Mouse (Mus musculus): ENCODE results near the gene Rab3a.
A peak's percentile ranks its signal among the peaks of the same experiment; 100 is the strongest.

Rab3a gene

DNA sequence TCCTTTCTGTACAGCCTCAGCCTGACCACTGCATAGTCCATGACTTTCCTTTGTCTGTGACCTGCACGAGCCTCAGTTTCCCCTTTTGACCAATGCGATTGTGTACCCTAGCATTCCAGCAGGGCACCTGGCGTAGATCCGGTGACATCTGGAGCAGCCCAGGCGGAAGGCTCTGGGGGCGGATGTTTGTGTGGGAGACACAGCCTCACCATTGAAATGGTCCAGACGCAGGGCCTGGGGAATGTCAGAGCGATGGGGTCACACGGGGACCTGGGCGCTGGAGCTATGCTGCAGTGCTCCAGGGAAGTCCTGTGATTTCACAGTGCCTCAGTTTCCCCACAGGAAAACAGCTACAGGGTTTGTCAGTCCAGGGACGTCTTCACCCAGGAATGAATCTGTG, 12.3 kb upstream of the Rab3a start:
- no peak for DNase-seq (ENCODE audit: low spot score in 2 of 2)

GRCm38 (mm10) chr8:70742981-70743655, 11.4 kb upstream of the Rab3a start:
- no peak for DNase-seq (ENCODE audit: low spot score in 2 of 2)

- peak; percentile 86 to 87 for DNase-seq (ENCODE audit: low spot score in 2 of 2)
Measured at GRCm38 (mm10) chr8:70743656-70744590, 10.6 kb upstream of the Rab3a start.

DNA sequence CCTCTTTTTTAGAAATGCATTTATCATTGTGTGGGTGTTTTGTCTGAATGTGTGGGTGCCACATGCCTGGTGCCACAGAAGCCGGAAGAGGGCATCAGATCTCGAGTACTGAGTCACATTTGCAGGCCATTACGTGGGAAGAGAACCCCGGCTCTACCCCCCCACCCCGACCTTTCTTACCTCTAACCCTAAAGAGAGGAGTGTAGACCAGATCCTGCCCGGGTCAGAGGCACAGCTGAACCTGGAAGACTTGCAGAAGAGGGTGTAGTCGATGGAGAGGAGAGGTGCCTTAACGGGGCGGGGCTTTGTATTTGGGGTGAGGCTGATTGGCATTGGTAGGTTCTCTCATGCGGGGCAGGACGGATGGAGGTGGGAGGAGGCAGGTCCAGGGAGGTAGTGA, 9.7 kb upstream of the Rab3a start:
- DNase-seq (ENCODE audit: low spot score in 2 of 2): no peak

GRCm38 (mm10) chr8:70745691-70746220, 8.7 kb upstream of the Rab3a start:
- no peak for DNase-seq (ENCODE audit: low spot score in 2 of 2)

DNA sequence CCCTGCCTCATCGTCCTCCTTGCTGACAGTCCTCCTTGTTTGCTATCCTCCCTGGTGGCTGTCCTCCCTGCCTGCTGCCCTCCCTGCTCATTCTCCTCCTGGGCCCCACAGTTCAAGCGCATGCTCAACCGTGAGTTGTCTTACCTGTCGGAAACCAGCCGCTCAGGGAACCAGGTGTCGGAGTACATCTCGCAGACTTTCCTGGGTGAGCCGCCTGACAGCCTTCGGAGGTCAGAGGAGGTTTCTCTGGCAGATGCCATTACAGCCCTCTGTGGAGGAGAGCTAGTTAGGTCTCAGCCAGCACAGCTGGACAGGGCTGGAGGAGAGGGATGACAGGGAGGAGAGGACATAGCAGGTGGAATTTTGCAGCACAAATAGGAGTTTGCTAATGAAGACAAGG, 7.8 kb upstream of the Rab3a start:
- peak in 1 of 2 experiments; percentile 1 for DNase-seq (ENCODE audit: low spot score in 2 of 2)

- no peak for DNase-seq (ENCODE audit: low spot score in 2 of 2)
Measured at GRCm38 (mm10) chr8:70747211-70747890, 7.1 kb upstream of the Rab3a start.

DNA sequence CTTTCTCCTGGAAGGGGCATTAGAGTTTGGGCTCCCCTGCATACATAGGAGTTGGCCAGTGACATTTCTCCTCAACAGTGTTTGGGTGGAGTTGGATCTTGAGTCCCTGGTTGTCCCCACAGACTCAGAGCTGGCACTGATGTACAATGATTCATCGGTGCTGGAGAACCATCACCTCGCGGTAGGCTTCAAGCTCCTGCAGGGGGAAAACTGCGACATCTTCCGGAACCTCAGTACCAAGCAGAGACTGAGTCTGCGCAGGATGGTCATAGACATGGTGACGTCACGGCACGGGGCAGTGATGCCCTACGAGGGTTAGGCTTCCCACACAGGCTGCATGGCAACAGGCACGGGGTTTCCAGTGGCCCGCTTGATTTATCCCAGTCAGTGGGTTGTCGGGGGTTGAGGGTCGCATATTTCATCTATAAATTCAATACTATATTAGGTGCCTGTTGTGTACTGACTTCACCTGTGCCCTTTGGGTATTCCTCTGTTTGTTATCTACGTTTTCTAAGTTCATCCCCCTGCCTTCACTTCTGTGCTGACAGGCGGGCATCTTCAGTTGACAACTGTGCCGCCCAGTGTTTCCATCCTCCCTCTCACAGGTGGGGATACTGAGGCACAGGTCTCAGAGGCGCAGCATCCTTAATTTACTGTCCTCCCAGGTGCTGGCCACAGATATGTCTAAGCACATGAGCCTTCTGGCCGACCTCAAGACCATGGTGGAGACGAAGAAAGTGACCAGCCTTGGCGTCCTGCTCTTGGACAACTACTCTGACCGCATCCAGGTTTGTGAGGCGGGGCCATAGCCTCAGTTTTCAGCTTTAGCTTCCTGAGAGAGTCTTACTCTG, 6.0 kb upstream of the Rab3a start:
- peak in 1 of 2 experiments; percentile 3 for DNase-seq (ENCODE audit: low spot score in 2 of 2)

- DNase-seq (ENCODE audit: low spot score in 2 of 2): peak in 1 of 2 experiments; percentile 0
Measured at GRCm38 (mm10) chr8:70749097-70749674, 5.3 kb upstream of the Rab3a start.

DNA sequence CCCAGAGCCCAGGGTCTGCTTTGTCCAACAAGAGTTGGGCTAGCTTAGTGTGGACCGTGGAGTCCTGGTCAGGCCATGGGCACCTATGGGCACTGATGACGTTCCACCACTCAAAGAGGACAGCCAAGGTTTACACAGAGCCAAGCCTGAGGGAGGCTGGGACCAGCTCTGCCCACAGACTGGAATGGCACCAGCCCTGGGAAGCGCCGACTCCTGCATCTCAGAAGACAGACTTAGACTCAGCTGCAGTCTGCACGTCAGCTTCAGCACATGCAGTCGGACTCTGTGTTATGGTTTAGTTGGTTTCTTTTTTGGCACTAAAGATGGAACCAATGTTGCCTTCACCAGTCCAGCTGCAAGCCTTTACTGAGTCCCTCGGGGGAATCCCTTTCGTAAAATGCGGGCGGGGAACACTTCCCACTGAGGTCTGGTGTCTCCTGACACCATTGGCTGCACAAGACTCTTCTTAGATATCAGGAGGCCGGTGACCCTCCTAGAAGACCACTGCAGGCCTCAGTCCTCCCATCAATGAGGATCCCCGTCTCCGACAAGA, 4.3 kb upstream of the Rab3a start:
- DNase-seq (ENCODE audit: low spot score in 2 of 2): peak; percentile 53 to 67

- DNase-seq (ENCODE audit: low spot score in 2 of 2): peak; percentile 92 to 95
Measured at GRCm38 (mm10) chr8:70752000-70752764, 2.3 kb upstream of the Rab3a start.

- DNase-seq (ENCODE audit: low spot score in 2 of 2): peak; percentile 94 to 95
Measured at GRCm38 (mm10) chr8:70753151-70753550, 1.3 kb upstream of the Rab3a start.

DNA sequence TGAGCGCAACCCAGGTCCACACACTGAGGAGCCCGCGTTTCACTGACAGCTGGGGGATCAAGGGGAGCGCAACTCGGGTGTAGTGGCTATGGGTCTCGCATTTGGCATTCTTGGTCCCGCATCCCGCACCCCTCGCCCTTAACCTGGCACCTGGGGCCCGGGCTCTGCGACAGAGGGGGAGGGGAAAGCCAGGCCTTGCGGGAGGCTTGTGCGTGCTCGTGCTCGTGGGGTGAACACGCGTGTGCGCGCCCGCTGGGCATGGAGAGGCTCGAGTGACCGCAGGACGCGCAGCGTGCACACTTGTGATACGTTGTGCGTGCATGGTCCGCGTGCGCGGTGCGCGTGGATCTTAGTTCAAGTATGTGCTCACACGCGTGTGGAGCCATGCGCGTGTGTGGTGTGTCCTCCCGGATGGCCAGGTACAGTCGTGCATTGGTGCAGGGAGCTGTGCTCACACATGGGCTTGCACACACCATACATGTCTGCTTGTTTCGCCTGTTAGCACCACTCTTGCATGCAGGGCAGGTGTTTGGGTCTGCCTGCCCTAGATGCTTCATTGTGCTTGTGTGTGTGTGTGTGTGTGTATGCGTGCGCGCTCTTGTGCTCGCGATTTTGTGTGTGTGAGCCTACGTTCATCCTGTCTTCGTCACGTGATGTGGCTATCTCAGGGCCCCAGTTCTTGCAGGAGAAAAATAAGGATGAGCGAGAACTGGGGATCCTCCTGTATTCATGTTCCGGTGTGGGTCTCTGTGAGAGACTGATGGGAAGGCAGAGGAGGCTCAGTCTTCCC, 587 bp downstream of the Rab3a start:
- DNase-seq (ENCODE audit: low spot score in 2 of 2): no peak

GRCm38 (mm10) chr8:70755661-70756475, 1.4 kb downstream of the Rab3a start:
- no peak for DNase-seq (ENCODE audit: low spot score in 2 of 2)

GRCm38 (mm10) chr8:70756476-70757040, 2.1 kb downstream of the Rab3a start:
- DNase-seq (ENCODE audit: low spot score in 2 of 2): no peak

- no peak for DNase-seq (ENCODE audit: low spot score in 2 of 2)
Measured at GRCm38 (mm10) chr8:70757523-70758307, 3.2 kb downstream of the Rab3a start.

- DNase-seq (ENCODE audit: low spot score in 2 of 2): no peak
Measured at GRCm38 (mm10) chr8:70758308-70758615, 3.8 kb downstream of the Rab3a start.

Measured in heart, adult 9 months (tissue).